Mouse (Mus musculus) cerebral cortex, adult 2 months (tissue): ENCODE measurements around the gene Bicra.

Experiments
- WGBS: fragments of 180-500 bp; shearing (Covaris S2); methylation state at CpG from one replicate; pipeline ENCODE4 v1.1.7; 2018; 5-methylcytosine and 5-hydroxymethylcytosine counted together

Gene Bicra

GRCm38 (mm10) chr7:15945721-15946536 lies 101.8 kb downstream of the Bicra start, which contains the start of gene Nop53:
Gene Nop53, minus strand, starts transcription at chr7:15946074.
- 1% methylated on average over 59 of the region's 59 CpGs for WGBS

GRCm38 (mm10) chr7:15945211-15945610 lies 102.5 kb downstream of the Bicra start:
- WGBS, result 3% methylated on average over 8 of the region's 8 CpGs

- 64% methylated on average over 1 of the region's 1 CpGs for WGBS
Measured at GRCm38 (mm10) chr7:15944311-15944710, 103.4 kb downstream of the Bicra start.

GRCm38 (mm10) chr7:15938621-15939020 lies 109.1 kb downstream of the Bicra start:
- 88% methylated on average over 3 of the region's 3 CpGs for WGBS

- WGBS, result 89% methylated on average over 5 of the region's 5 CpGs
Measured at GRCm38 (mm10) chr7:15937491-15937890, 110.2 kb downstream of the Bicra start.

GRCm38 (mm10) chr7:15933437-15934359 lies 114.0 kb downstream of the Bicra start:
- WGBS, result 45% methylated on average over 16 of the region's 16 CpGs

GRCm38 (mm10) chr7:15931635-15932034 lies 116.1 kb downstream of the Bicra start:
- WGBS, result 55% methylated on average over 3 of the region's 3 CpGs

- 65% methylated on average over 2 of the region's 2 CpGs for WGBS
Measured at GRCm38 (mm10) chr7:15930543-15930942, 117.2 kb downstream of the Bicra start.

- WGBS, result 53% methylated on average over 4 of the region's 4 CpGs
Measured at GRCm38 (mm10) chr7:15929910-15930309, 117.8 kb downstream of the Bicra start.

GRCm38 (mm10) chr7:15922220-15922773 lies 125.4 kb downstream of the Bicra start, which contains the start of gene Selenow:
Gene Selenow, minus strand, starts transcription at chr7:15922402.
- WGBS, result under 1% methylated on average over 33 of the region's 33 CpGs

- WGBS, result 1% methylated on average over 10 of the region's 10 CpGs
Measured at GRCm38 (mm10) chr7:15921796-15922195, 125.9 kb downstream of the Bicra start.
